Mouse (Mus musculus) small intestine, adult 2 months (tissue): ENCODE measurements around the gene Cd63.

ENCODE experiments used
- CTCF ChIP-seq: fragments of 200-500 bp; IDR thresholded peaks from 2 replicates; pipeline ENCODE4 v1.5.1; 2012; ENCODE audit warnings: low read depth, mild to moderate bottlenecking, control low read depth, inconsistent platforms, low read length, moderate library complexity, mixed read lengths; ENCODE audit not compliant: insufficient replicate concordance, insufficient read length; ENCODE audit errors: extremely low read depth
- POLR2A ChIP-seq: fragments of 200-500 bp; IDR thresholded peaks from 2 replicates; pipeline ENCODE4 v1.6.1; 2012; ENCODE audit warnings: low read depth, mild to moderate bottlenecking, control low read depth, inconsistent platforms, low read length, moderate library complexity

DNA sequence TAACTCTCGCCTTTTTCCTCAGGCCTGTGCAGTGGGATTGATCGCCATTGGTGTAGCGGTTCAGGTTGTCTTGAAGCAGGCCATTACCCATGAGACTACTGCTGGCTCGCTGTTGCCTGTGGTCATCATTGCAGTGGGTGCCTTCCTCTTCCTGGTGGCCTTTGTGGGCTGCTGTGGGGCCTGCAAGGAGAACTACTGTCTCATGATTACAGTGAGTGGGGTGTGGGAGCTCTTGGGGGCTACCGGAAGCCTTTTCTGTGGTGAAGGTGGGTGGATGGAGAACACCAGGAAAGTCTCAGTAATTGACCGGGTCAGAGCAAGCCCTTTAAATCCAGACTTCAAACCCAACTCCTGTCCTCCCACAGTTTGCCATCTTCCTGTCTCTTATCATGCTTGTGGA lies 10.6 kb downstream of the Cd63 start:
- TF ChIP-seq CTCF (no peak), POLR2A (no peak)
